Mouse (Mus musculus): ENCODE results near the gene Lsamp.

Lsamp gene

GRCm38 (mm10) chr16:42180025-42180424 lies 2195.9 kb downstream of the Lsamp start:
- DNase-seq (ENCODE audit: low spot score in 2 of 2): no peak

- DNase-seq (ENCODE audit: low spot score in 2 of 2): no peak
Measured at GRCm38 (mm10) chr16:42180473-42180872, 2196.3 kb downstream of the Lsamp start.

GRCm38 (mm10) chr16:42189431-42190081 lies 2205.4 kb downstream of the Lsamp start:
- no peak for DNase-seq (ENCODE audit: low spot score in 2 of 2)

- DNase-seq (ENCODE audit: low spot score in 2 of 2): peak; percentile 57 to 71
Measured at GRCm38 (mm10) chr16:42190114-42191045, 2206.2 kb downstream of the Lsamp start.

Measured in spleen, postnatal 36 days (tissue).